Comparison of ENCODE assay signal across 16 mouse cellular contexts in the genomic region with DNA sequence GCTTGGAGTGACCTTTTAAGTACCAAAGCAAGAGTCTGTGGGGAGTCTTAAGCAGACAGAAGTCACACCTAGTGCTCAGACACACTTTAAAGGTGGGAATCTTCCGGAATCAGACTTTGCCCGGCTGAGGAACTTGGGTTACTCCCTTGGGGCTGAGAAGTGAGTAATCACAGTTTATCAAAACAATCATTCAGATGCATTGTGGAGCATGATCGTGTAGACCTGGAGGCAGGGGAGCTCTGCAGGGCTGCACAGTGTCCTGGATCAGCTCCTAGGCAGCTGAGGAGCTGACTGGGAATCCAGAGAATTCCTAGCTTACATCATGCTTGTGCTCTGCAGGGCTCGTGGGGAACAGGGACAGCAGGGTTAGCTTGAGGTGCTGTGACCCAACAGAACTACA.
"Had no signal": no experiment of that assay in that cellular context is flagged by ENCODE, and none has a peak within 500 bp of the region (broad histone marks: within the 10 kb centered on the region; RNA-seq: fewer than 3 reads in every experiment).

No protein-coding gene starts in this region.

- H3K27me3 ChIP-seq: neural tube, embryonic 13.5 days; neural tube, embryonic 15.5 days; stomach, embryonic 15.5 days had no signal

- H3K4me3 ChIP-seq: neural tube, embryonic 13.5 days; neural tube, embryonic 15.5 days; stomach, embryonic 15.5 days had no signal

- H3K27ac ChIP-seq: neural tube, embryonic 13.5 days; neural tube, embryonic 15.5 days; stomach, embryonic 15.5 days; stomach, postnatal 0 days had no signal

- H3K9me3 ChIP-seq: neural tube, embryonic 13.5 days; neural tube, embryonic 15.5 days; stomach, embryonic 15.5 days had no signal

- H3K4me2 ChIP-seq: neural tube, embryonic 13.5 days; neural tube, embryonic 15.5 days; stomach, embryonic 15.5 days had no signal

- H3K4me1 ChIP-seq: neural tube, embryonic 15.5 days; stomach, embryonic 15.5 days had no signal

- H3K9ac ChIP-seq: neural tube, embryonic 13.5 days; neural tube, embryonic 15.5 days; stomach, embryonic 15.5 days had no signal

- H3K36me3 ChIP-seq: neural tube, embryonic 13.5 days; neural tube, embryonic 15.5 days; stomach, embryonic 15.5 days had no signal

- DNase-seq: retina, postnatal 1 day; right cerebral cortex, adult 18-20 months; right cerebral cortex, postnatal 14 days; right cerebral cortex, postnatal 25 days; right cerebral cortex, postnatal 4 days; spleen, adult 18-20 months; thymus, adult 18-20 months; thymus, adult 2 months; thymus, postnatal 14 days; thymus, postnatal 25 days; thymus, postnatal 36 days; thymus, postnatal 4 days had no signal
